Mouse (Mus musculus) gastrocnemius, postnatal 4 days (tissue): ENCODE data around the gene Pphln1. TPM values are rescaled to one million over a fixed set of nuclear protein-coding genes. Genes with fewer than 3 reads are reported as not detected.

ENCODE experiments used
- DNase-seq, 2 experiments: peaks; one replicate each; pipeline ENCODE4 v3.0.0; 2021 to 2022; ENCODE audit warnings: low spot score in 2 of 2, mixed read lengths in 2 of 2
- total RNA-seq, 2 experiments: library from RNA; stranded (reverse); gene quantifications; 2 replicates each; pipeline ENCODE4 v1.2.3; 2021

Pphln1 gene
- total RNA-seq, 2 experiments from 2014 or later: 24.0 to 25.9 TPM

GRCm38 (mm10) chr15:93422537-93422936 lies 24.4 kb downstream of the Pphln1 start:
- no peak for DNase-seq

GRCm38 (mm10) chr15:93433811-93434210 lies 35.7 kb downstream of the Pphln1 start:
- DNase-seq: no peak

- no peak for DNase-seq
Observed at GRCm38 (mm10) chr15:93435998-93436397, 37.8 kb downstream of the Pphln1 start.

- peak in 1 of 2 experiments; percentile 36 for DNase-seq
Observed at GRCm38 (mm10) chr15:93438663-93439062, 40.5 kb downstream of the Pphln1 start.

GRCm38 (mm10) chr15:93442271-93442670 lies 44.1 kb downstream of the Pphln1 start:
- DNase-seq: no peak

GRCm38 (mm10) chr15:93443676-93444075 lies 45.5 kb downstream of the Pphln1 start:
- DNase-seq: no peak

- DNase-seq: no peak
Observed at GRCm38 (mm10) chr15:93448862-93449261, 50.7 kb downstream of the Pphln1 start.

GRCm38 (mm10) chr15:93453296-93453695 lies 55.1 kb downstream of the Pphln1 start:
- DNase-seq: no peak

- DNase-seq: no peak
Observed at GRCm38 (mm10) chr15:93456005-93456404, 57.9 kb downstream of the Pphln1 start.

- no peak for DNase-seq
Observed at GRCm38 (mm10) chr15:93459422-93459821, 61.3 kb downstream of the Pphln1 start.

GRCm38 (mm10) chr15:93461066-93461465 lies 62.9 kb downstream of the Pphln1 start:
- DNase-seq: no peak

- DNase-seq: no peak
Observed at GRCm38 (mm10) chr15:93471651-93472050, 73.5 kb downstream of the Pphln1 start.

- no peak for DNase-seq
Observed at GRCm38 (mm10) chr15:93472089-93472488, 73.9 kb downstream of the Pphln1 start.

- DNase-seq: no peak
Observed at GRCm38 (mm10) chr15:93474277-93474676, 76.1 kb downstream of the Pphln1 start.

GRCm38 (mm10) chr15:93475688-93476087 lies 77.5 kb downstream of the Pphln1 start:
- DNase-seq: no peak

- no peak for DNase-seq
Observed at GRCm38 (mm10) chr15:93477729-93478128, 79.6 kb downstream of the Pphln1 start.

- no peak for DNase-seq
Observed at GRCm38 (mm10) chr15:93478676-93479075, 80.5 kb downstream of the Pphln1 start.

- no peak for DNase-seq
Observed at GRCm38 (mm10) chr15:93479445-93479844, 81.3 kb downstream of the Pphln1 start.

- no peak for DNase-seq
Observed at GRCm38 (mm10) chr15:93481112-93481511, 83.0 kb downstream of the Pphln1 start.

- no peak for DNase-seq
Observed at GRCm38 (mm10) chr15:93484261-93484710, 86.1 kb downstream of the Pphln1 start.

- no peak for DNase-seq
Observed at GRCm38 (mm10) chr15:93485252-93485651, 87.1 kb downstream of the Pphln1 start.

- no peak for DNase-seq
Observed at GRCm38 (mm10) chr15:93486066-93486465, 87.9 kb downstream of the Pphln1 start.

GRCm38 (mm10) chr15:93489597-93489996 lies 91.4 kb downstream of the Pphln1 start:
- DNase-seq: no peak

GRCm38 (mm10) chr15:93494700-93495099 lies 96.5 kb downstream of the Pphln1 start:
- no peak for DNase-seq
